Mouse (Mus musculus): Measurements from ENCODE around the gene Lpcat3.

Lpcat3 gene

DNA sequence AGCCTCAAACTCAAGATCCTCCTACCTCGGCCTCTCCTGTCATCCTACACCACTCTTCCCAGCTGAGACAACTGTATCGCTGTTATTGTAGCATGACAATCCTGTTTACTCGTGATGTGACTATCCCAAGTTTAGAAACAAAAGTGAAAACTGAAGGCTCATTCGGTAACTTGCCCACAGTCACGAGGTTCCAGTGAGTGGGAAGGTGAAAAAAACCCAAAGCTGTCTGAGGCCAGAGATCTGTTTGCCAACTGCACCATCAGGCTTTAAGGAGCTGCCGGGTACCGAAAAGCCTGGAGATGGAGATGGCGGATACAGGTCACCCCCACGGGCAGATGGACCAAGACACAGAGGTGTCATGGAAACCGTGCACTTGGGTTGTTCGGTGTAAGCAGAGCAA lies 74.2 kb downstream of the Lpcat3 start:
- DNase-seq (ENCODE audit: low spot score in 2 of 2), result no peak

DNA sequence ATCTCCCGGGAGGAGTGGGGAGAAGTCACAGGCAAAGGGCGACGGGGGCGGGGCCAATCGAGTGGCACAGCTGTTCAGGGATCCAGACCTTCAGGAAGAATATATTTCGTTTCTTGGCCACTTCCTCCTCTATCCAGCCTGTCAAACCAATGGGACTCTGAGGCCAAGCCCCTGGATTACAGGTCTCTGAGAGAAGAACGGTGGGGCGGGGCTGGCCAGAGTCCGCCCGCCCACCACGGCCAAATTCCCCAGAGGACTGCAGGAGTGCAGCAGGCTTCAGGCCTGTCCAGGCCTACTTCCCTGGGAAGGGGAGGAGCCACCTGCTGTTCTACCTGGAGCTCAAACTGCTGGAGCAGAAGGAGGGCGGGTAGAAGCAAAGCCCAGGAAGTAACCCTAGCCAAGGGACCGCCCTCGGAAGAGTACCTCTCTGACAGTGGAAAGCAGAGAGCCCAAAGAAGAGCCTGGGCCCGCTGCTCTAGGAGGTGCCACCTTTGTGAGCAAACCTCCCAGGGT lies 75.7 kb downstream of the Lpcat3 start, which contains the start of gene Ptpn6:
Ptpn6 (minus strand) TSS at position 204 of the 513 bp plus-strand sequence.
- no peak for DNase-seq (ENCODE audit: low spot score in 2 of 2)

DNA sequence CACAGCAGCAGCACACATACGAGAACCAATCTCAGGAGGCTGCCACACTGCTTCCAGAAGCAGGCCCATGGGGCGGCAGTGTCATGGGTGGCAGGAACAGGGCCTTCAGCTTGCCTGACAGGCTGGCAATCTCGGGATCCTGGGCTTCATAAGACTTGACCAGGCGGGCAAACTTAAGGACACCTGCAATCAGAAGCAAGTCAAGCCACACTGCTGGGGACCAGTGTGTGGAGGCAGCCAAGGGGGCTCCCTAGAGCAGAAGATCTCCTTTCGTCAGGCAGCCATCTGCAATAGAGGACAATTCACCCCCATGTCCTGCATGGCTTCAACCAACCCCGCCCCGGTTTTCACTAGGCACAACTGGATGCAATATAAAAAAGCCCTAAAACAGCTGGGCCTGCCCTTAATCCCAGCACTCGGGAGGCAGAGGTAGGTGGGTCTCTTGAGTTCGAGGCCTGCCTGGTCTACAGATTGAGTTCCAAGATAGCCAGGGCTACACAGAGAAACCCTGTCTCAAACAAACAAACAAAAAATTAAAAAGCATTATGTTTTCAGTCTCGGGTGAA lies 76.5 kb downstream of the Lpcat3 start:
- DNase-seq (ENCODE audit: low spot score in 2 of 2), result no peak

DNA sequence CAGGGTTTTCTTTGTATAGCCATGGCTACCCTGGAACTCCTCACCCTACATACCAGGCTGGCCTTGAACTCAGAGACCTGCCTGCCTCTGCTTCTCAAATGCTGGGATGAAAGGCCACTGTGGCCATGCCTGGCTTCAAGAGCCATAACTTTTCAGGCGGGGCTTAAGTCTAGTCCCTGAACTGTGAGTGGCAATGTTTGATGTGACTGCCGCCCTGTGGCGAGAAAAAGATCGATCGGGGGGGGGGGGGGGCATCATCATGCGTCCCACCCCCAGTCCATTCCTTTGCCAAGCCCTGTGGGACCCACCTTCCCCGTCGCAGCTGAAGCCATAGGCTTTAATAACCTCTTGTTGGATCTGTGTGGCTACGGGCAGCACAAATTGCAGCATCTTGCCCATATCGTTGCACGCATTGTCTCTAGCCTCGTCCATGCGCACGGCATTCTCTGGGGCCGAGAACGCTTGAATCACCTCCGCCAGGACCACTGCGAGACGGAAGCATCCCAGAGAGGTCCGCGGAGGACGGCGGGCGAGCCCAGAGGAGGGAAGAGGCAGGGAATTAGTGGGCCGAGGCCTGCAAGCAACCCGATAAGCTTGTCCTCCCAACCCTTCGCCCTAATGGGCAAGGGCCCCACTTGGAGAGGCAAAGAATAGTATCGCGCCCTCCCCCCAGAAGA lies 77.5 kb downstream of the Lpcat3 start:
- peak in 1 of 2 experiments; percentile 66 for DNase-seq (ENCODE audit: low spot score in 2 of 2)

DNA sequence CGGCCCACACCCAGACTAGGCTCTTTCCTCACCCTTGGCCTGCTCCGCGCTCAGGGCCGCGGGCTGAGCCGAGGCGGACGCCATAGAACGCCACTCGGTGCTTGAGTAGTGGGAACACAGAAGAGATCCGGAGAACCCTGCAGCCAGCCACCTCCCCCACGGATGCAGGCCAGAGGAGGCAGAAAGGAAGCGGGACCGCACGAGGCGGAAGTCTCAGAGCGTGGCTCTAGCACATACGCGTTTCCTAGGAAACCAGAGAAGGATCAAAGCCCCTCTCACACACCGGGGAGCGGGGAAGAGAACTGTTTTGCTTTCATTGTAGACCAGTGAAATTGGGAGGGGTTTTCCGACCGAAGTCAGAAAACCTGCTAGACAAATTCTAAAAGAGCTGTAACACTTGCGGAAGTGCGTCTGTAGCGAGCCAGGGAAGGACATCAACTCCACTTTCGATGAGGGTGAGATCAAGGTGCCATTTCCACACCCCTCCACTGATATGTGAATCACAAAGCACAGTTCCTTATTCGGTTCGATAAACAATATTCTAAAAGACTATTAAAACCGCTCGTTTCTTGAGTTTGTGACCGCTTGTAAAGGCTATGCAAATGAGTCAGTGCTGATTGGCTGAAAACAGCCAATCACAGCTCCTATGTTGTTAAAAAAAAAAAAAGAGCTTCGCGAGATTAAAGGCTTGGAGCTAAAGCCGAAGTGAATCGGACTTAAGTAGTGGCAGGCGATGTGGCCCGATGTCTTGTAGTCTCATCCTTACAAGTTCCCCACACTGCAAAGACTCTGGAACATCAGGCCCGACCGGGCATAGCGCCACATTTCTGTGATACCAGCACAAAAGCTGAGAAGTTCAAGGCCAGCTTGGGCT lies 78.3 kb downstream of the Lpcat3 start, which contains the start of gene Grcc10:
Grcc10 (minus strand) TSS at position 487 of the 874 bp plus-strand sequence.
- peak; percentile 92 to 94 for DNase-seq (ENCODE audit: low spot score in 2 of 2)

DNA sequence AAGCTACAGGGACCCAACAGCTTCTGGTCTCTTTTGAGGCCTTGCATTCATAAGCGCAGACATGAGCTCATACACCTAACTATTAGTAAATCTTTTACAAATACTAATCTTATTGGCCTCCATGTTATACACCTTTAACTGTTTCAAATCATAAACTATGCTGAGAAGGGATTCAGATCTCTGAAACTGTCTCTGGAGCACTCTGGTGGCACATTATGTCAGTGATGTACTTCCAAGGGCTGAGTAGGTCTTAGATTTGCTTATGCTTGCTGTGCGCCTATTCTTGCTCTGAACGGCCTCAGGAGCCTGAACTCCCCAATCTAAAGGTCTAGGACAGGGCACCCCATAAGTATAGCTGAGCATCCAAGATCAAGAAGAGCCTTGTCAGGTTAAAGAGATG lies 79.0 kb downstream of the Lpcat3 start:
- DNase-seq (ENCODE audit: low spot score in 2 of 2), result no peak

DNA sequence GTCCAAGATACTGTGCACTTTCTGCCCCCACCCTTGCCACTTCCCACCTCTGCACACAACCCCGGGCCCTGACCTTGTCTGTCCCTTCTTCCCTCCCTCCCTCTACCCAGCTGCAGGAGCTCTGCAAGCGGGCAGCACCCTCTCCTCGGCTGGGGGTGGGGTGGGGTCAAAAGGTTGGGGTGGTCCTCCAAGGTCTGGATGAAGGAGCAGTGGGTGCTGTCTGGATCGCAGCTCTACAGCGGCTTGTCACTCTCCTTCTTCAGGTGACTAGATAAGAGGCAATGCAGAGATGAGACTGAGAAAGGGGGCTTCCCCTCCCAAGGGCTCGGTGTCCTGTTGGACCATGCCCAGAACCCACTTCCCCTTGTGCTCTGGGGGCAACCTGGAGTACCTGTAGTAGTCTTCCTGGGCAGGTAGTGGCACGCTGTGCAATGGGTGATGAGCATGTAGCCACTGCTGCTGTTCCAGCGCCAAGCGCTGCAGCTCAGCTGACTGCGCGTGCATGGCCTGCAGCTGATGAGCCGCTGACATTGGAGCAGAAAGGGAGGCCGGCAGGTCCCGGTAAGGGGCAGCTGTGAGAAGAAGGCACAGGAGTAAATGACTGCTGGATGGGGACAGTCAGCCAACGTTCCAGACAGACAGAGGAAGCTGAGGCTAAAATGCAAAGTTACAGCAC lies 80.2 kb downstream of the Lpcat3 start:
- DNase-seq (ENCODE audit: low spot score in 2 of 2), result no peak

DNA sequence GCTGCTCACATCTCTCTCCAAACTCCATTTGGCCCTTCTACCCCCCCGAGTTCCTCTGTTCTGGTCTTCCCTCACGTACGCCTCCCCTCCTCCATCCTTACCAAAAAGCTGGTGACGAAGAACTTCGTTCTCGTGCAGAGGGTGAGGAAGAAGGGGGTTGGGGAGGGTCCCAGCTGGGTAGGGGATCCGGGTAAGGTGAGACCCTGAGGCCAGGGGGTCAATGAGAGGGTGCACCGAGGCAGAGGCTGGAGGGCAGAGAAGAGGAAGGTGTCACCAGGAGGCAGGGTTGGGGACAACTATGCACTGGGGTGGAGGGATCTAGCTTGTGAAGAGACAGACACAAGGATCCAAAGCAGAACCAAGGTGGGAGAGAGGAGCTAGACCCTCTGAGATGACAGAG lies 80.8 kb downstream of the Lpcat3 start:
- no peak for DNase-seq (ENCODE audit: low spot score in 2 of 2)

DNA sequence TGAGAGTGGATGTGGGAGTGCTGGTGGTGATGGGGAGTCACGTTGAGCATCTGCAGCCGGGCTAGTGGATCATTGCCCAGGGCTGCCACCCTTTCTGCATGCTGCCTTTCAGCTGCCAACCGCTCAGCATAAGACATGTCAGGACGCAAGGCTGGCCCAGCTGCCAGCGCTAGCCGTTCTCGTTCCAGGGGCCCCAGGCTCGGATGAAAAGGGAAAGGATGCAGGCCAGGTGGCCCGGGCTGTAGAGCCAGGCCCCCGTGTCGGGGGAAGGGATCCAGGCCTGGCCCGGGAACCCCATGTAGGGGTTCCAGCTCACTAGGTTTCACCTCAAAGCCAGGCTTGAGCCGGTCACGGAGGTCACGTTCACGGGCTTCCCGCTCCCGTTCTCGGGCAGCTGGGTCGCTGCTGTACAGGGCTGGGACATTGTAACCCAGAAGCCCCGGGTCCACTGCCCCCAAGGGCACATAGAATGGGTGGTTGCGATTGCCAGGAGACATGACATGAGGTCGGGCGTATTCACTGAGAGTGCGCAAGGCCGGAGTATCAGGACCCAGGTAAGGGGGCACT lies 82.0 kb downstream of the Lpcat3 start:
- no peak for DNase-seq (ENCODE audit: low spot score in 2 of 2)

DNA sequence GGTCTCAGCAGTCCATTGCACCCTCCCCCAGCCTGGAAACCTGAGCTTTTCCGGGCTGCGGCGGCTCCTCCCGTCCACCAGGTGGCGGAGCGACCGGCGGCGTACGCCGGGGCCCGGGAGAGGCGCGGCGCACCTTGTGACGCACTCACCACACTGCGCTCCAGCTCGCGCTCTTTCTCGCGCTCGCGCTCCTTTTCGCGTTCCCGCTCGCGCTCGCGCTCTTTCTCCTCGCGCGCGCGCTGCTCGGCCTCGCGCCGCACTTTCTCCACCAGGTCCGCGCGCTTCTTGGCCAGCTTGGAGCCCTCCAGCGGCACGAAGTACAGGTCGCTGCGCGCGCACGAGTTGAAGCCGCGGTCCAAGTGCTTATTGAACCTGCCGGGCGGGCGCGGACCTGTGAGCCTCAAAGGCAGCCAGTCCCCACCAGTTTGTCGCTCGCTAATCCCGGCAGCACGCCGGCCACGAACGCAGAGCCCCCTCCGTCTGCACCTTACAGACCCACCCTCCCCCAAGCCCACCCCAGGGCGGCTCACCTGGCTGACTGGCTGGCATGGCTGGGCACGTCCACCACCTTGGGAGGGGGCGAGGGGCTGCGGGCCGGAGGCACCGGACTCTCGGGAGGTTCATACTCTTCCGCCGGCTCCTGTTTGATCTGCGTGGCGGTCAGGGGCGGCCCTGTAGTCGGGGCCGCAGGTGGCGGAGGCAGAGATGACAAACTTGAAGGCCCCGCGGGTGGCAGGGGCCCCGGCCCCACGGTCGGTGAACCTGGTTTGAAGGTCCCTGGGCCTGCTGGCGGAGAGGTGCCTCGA lies 82.9 kb downstream of the Lpcat3 start:
- DNase-seq (ENCODE audit: low spot score in 2 of 2), result peak; percentile 91 to 93

DNA sequence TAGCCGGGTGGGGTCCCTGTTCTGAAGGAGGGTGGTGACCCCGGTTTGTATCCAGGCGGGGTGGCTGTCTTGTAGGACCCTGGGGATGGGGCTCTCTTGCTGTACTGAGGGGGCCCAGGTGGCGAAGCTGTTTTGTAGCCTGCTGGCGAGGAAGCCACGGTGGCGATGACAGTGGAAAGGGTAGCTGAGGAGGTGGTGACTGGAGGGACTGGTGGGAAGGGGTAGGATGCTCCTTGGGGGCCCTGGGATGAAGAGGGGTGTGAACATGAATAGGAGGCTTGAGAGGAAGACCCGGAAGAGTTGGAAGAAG lies 83.4 kb downstream of the Lpcat3 start:
- DNase-seq (ENCODE audit: low spot score in 2 of 2), result no peak

DNA sequence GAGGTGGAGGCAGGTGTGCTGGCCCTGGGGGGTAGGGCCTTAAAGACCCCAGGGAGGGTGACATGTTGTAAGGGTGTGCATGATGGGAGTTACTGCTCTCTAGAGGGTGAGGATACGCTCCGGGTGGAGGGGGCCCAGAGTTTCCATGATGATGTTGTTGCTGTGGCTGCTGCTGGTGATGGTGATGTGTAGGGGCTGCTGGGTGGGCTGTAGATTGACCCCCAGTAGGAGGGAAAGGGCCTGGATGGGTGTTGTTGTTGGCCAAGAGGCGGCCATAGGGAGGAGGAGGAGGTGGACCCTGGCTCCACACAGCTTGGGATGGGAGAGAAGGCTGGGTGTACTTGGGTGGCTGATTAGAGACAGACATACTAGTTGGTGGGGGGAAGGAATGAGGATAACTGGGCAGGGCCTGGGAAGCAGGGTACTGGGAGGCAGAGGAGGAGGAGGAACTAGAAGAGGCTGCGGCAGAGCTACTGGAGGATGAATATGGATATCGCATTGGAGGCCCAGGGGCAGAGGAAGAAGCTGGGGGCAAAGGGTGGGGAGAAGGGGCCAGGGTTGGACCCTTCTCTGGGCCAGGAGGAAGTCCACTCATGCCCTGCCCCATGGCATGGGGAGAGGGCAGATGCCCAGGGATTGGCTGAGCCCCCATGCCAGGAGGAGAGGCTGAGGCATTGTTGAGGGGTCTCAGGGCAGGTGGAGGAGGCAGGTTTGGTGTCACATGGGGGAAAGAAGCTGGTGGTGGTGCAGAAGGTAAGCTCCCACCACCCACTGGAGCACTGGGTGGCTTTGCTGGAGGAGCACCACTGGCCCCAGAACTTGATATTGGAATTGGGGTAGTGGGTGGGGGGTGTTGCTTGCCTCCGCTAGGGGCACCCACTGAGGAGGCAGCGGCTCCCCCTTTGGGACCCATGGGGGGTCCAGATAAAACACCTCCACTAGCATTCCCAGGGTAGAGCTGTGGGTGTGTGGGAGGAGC lies 84.1 kb downstream of the Lpcat3 start:
- no peak for DNase-seq (ENCODE audit: low spot score in 2 of 2)

DNA sequence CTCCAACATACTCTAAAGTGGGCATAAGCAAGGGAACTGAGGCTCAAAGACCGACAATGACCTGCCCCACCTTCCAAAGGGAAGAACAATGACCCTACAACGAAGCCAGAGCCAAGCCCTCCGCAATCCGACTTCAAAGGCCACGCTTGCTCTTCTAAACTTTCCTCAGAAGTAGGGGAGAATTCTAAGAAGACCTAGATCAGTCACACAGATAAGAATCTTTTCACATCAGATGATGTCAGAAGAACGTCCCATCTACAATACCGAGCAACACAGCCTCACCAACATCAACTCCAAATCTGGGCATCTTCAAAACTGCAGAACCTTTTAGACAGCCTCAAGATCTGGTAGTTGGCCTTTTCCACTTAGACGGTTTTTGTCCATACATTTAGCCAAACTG lies 87.6 kb downstream of the Lpcat3 start:
- no peak for DNase-seq (ENCODE audit: low spot score in 2 of 2)

DNA sequence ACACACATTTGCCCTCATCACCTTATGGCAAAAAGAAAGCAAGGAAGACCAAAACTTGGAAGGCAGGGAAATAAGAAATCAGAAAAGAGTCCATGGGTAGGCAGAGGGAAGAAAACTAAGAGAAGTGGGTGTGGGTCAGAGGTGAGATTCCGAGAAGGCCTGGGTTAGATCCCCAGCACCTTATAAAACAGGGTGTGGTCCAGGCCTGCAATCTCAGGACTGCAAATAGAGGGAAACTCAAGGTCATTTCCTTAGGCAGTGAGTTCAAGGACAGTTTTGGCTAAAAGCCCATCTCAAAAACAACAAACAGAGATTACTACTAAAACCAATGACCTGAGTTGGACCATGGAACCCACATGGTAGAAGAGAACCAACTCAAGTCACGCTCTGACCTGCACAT lies 91.0 kb downstream of the Lpcat3 start:
- no peak for DNase-seq (ENCODE audit: low spot score in 2 of 2)

Measured in heart, adult 9 months (tissue).